Mouse (Mus musculus): ENCODE data around the gene Zfp36l2.

Zfp36l2 gene

DNA sequence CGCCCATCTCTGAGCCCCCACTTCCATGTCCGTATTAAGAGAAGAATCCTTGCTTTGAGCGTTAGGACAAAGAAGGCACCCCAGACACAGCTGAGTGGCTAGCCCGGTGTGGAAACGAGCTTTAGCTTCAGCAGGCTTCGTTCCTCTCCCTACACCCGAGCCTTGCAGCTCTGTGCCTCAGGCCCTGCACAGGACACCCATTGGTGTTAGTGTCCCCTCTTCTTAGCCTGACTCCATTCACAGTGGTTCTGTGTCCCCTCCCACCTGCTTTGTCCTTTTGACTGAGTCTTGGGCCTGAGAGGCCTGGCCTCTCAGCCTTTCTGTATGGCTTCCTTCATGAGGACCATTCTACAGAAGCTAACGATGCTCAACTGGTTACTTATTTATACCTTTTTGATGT lies 37.5 kb downstream of the Zfp36l2 start:
- DNase-seq, result no peak

GRCm38 (mm10) chr17:84149566-84149965 lies 38.2 kb downstream of the Zfp36l2 start:
- no peak for DNase-seq

DNA sequence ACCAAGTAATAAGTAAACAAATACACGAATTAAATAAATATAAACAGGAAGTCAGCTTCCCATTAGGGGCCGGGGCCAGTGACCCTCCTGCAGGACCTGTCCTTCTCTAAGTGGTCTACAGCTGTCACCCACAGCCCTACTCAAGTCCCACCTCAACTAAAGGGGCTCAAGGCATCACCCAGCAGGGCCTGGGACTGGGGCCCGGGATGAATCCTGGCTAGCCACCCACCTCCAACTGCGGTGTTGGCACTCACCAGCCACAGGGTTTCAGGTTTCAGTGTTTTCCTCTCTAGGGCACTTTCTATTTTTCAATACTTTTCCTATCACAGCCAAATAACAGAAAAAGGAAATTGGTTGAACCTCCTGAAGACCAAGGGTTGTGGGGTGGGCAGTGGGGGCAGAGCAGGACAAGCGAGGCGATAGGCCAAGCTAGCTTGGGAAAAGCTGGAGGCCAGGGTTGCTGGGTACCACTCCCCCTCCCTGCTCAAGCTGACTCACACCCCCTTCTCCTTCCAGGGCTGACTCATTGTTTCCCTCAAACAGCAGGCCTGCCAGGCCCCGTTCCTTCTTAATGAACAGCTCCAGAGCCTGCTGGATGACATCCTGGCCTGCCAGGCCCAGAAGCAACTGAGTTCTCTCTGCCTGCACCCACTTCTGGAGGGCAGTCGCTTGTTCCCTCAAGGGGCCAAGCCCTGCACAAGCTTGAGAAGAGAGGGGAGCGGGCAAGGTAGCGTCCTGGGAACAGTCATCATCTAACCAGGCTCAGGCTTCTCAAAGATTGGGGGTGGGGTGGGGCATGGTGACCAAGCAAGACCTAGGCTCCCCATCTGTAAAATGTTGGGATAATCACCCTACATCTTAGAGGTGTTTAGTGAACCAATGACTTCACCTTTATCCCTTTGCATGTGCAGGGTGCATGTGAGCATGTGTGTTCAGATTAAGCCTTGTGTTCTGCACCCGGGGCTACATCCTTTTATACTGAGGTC lies 39.0 kb downstream of the Zfp36l2 start:
- peak; percentile 81 for DNase-seq

DNA sequence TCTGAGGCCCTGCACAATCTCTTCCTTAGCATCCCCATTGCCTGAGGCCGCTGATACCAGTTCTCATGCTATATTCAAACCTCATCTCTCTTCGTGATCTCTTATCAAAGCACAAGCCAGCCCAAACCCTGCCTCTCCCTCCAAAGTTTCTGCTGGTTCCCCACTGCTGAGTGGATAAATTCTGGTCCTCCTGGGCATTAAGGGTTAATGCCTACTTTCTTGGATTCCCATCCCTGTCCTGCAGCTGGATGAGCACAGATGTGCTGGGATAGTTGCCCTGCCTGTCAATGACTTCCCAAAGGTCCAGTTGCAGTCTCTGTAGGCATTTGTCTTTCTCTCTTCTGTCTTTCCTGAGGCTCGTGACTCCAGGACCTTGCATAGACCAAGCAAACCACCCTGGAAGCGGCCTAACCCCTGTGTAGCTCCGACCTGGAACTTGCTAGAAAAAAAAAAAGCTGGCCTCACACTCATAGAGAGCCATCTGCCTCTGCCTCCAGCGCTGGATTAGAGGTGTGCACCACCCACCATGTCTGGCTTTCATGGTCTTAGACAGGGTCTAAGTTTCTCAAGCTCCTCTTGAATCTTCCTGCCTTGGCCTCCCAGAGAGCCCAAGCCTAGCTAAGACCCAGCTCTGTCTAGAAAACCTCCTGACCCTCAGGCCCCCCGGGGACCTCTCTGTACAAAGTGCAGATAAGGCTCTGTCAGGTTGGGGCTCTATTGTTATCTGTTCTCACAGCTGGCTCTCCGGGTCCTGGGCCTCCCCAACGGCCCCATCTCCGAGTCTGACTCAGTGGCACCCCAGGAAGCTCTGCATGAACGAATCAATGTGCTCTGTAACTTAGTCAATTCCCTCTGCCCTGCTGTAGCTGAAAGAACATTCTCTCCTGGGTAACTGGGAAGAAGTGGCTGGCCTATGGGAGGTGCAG lies 40.3 kb downstream of the Zfp36l2 start:
- DNase-seq, result no peak

DNA sequence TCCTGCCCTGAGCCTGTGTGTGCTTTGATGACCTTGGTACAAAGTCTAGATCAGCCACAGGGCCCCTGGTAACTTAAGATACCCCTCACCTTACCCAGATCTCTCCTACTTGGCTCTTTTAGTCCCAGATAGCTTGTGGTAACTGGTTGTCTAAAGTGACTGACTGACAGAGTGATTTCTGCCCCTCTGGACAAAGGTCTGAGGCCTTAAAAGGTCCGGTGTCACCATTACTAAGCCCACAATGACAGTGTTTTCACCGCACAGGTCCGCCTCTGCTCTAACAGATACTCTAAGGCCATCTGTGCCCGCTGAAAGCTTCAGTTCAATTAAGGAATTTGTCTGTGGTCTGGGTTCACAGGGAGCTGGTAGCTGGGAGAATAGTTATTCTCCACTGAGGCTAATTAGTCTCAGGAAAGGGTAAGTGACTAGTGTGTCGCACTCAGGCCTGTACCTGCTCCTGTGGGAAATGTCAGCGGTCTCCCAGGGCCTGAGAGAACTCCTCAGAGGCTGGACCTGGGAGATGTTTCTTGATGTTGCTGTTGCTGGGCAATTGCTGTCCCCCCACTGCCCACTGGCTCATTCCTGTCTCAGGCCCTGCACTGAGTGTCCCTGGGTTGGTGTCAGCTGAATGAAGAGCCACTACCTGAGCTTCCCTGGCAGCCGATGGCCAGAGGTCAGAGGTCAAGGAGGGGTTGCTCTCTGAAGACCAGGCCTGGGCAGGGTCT lies 41.1 kb downstream of the Zfp36l2 start:
- no peak for DNase-seq

- peak; percentile 67 for DNase-seq
Observed at GRCm38 (mm10) chr17:84145826-84146287, 41.9 kb downstream of the Zfp36l2 start.

- no peak for DNase-seq
Observed at GRCm38 (mm10) chr17:84144762-84145599, 42.8 kb downstream of the Zfp36l2 start.

- no peak for DNase-seq
Observed at GRCm38 (mm10) chr17:84144130-84144529, 43.6 kb downstream of the Zfp36l2 start.

- DNase-seq, result no peak
Observed at GRCm38 (mm10) chr17:84143219-84143844, 44.4 kb downstream of the Zfp36l2 start.

- no peak for DNase-seq
Observed at GRCm38 (mm10) chr17:84141691-84142090, 46.1 kb downstream of the Zfp36l2 start.

GRCm38 (mm10) chr17:84140822-84141507 lies 46.8 kb downstream of the Zfp36l2 start:
- no peak for DNase-seq

DNA sequence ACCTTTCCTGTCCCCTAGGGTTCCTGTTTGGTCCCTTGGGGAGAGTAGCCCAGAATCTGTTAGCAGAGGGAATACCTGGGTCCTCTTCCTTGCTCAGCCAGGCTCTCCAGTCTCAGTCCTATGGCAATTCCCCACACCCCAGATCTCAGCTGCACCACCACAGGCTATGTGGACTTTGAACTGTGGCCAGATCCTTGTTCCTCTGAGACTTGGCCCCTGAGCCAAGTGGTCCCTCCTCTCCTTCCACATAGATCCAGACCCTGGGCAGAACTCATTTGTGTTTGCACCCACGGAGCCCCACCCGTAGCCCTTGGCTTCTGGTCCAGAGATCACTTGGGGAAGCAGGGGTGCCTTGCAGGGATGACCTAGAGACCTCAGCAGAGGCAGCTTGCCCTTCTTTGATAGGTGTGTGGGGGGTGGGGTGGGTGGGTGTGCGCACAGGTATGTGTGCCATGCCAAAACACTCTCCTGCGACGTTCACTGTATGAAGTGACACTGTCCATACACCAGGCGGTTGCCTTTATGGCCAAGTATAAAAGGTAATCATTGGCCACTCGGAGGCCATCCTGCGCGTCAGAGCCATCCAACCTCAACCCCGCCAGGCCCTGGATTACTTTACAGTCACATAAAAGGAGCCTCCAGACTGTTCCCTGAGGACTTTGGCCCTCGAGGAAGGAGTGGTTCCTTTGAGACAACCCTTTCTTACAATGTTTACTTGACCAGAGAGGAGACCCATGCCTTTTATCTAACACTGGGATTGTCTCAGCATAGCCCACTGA lies 50.2 kb downstream of the Zfp36l2 start:
- DNase-seq, result no peak

GRCm38 (mm10) chr17:84136669-84137392 lies 50.9 kb downstream of the Zfp36l2 start:
- DNase-seq, result no peak

- DNase-seq, result no peak
Observed at GRCm38 (mm10) chr17:84136217-84136616, 51.5 kb downstream of the Zfp36l2 start.

DNA sequence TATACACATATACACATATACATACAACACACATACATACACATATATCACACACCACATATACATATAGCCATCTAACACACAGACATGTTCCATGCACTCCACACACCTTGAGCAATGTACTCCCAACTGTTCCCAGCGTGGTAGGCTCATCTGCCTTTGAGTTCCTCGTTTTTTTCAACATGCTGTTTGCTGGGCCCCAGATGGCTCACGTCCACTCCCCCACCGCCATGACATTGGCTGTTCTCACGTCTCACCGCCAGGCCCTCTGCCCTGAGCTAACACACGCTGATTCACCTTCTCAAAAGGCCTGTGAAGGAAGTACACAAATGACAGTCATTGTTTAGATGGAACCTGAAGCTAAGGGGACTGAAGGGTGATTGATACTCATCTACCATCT lies 52.5 kb downstream of the Zfp36l2 start:
- no peak for DNase-seq

Measured in lung, postnatal 14 days (tissue).